Mouse (Mus musculus): ENCODE results near the gene Dclk1. TPM values are rescaled to one million over a fixed set of nuclear protein-coding genes. Genes with fewer than 3 reads are reported as not detected.

Gene Dclk1
- polyA plus RNA-seq, 1 experiment: 7.1 TPM

DNA sequence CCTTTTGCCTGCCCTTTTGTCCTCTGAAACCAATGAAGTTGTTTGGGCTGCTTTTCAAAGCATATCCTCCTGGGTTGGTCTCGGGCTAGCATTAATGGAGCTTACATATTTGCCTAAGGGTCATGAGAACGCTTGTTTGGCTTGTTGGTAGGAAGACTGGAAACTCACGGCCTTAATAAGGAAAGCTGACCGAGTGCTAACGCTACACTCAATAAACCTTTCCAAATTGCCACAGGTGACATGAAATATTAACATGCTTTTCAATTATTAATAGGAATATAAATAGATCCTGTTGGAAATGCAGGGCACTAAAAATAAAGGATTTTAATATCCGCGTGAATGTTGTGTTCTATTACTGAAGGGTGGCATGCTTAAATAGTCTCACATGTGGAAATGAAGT, 257.1 kb downstream of the Dclk1 start:
- no peak for DNase-seq (ENCODE audit: low read depth)

GRCm38 (mm10) chr3:55510198-55510597, 268.0 kb downstream of the Dclk1 start:
- no peak for DNase-seq (ENCODE audit: low read depth)

GRCm38 (mm10) chr3:55511658-55512057, 269.5 kb downstream of the Dclk1 start:
- DNase-seq (ENCODE audit: low read depth): no peak

- no peak for DNase-seq (ENCODE audit: low read depth)
Measured at GRCm38 (mm10) chr3:55515966-55516365, 273.8 kb downstream of the Dclk1 start.

GRCm38 (mm10) chr3:55517454-55518014, 275.4 kb downstream of the Dclk1 start:
- no peak for DNase-seq (ENCODE audit: low read depth)

- DNase-seq (ENCODE audit: low read depth): no peak
Measured at GRCm38 (mm10) chr3:55520240-55521180, 278.3 kb downstream of the Dclk1 start.

GRCm38 (mm10) chr3:55521776-55522175, 279.6 kb downstream of the Dclk1 start:
- no peak for DNase-seq (ENCODE audit: low read depth)

DNA sequence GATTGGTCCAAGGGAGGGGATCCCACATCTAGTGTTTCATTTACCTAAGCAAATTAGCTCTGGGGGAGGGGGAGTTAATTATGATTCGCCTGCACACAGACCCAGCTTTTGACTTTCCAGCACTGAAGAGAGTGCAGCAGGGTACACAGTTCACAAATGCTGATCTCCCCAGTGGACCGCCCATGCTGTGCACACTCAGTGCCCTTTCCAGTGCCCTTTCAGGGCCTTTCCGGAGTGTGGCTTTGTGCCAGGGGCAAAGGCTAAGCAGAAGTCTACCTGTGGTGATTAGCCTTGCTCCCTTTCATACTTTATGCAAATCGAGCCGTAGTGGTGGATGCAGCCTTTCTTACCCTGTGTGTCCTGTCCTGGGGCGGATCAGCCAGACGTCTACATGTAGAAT, 281.1 kb downstream of the Dclk1 start:
- DNase-seq (ENCODE audit: low read depth): no peak

DNA sequence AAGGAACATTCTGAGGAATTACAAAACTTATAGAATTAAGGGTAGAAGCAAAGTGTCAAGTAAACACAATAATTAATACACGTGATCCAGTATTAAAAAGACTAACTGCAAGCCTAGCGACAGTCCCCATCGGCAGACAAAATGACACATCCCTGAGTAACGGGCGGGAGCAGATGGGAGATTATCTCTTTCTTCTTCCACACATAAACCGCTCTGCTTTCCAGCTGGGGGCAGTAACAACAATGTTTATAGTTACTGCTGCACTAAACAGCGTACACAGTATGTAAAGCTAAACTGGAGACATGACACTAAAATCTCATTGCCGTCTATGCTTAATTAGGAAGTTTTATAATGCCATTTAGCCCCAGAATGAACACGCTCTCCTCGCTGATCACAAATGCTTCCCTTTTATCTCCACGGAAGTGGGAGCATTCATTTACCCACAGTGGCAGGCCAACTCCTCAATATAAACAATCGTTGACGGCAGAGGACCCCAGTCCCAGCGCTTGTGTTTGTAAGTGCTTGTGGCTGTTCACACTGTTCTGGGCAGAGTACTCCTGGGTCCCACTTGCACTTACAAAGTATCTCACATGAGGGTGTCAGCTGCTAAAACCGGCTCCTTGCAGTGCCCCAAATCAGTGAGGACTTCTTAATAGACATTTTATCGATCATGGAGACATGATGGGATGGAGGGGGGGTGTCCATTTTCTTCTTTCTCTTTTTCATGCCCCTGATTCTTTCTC, 281.7 kb downstream of the Dclk1 start:
- DNase-seq (ENCODE audit: low read depth): no peak

DNA sequence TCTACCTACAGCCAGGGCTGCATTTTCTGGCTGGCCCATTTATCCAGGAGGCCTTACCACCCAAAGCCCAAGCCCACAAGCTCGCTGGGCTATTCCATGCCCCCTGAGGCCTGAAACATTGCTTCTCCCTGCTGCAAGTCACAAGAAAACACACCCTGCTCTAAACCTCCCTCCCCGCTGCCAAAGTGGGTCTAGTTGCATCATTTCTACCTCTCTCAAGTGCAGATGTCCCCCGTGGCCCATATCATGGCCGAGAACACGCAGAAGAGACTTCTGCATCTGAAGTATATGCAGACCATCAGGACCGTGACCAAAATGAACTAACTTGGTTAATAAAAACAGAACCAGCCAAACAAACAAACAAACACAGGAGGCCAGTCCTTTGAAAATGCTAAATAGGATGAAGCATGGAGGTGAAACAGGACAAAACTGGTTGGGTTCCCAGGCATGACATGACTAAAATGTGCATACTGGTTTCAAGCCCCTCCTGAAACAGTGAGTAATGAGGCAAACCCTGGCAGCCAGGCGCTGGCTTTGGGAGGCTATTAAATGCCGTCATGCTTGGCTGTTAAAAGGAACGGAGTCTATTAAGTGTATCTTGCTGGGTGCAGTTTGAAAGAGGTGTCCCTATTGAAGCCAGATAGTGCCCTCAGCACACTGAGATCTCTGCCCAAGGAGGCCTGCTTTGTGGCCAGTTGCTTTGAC, 282.5 kb downstream of the Dclk1 start:
- DNase-seq (ENCODE audit: low read depth): no peak

DNA sequence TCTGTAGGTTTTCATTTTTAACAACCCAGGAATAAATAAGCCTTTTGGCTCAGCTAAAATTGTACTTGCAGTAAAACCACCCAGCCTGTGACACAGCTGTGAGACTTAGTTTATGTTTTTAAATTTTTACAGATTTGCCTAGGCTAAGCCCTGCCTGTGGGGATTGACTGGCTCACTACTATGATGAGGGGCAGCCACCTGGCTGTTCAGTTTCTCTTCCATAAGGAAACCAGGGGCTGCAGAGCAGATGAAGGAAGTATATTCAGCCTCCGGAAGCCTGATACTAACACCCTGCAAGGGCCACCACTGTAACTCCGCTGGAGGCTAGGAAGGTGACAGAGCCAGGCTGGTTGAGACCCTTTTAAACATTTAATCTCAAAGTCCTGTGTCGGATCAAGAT, 284.3 kb downstream of the Dclk1 start:
- no peak for DNase-seq (ENCODE audit: low read depth)

- no peak for DNase-seq (ENCODE audit: low read depth)
Measured at GRCm38 (mm10) chr3:55527566-55527965, 285.4 kb downstream of the Dclk1 start.

DNA sequence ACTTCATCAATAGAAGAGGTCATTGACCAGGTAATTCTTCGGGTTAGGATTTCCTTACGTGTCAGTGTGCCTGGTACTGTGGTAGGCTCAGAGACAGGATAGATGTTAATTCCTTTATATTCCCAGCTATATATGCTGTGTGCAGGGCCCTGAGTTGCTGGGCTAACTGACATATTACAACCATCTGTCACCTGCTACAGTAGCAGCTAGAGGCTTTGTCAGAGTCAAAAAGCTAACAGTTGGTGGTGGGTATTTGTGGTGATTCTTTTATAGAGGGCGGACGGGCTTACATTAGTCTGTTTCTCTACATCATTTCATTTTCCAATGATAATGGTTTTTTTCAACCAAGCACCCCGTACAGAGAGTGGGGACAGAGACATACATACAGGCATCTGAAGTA, 285.8 kb downstream of the Dclk1 start:
- DNase-seq (ENCODE audit: low read depth): no peak

DNA sequence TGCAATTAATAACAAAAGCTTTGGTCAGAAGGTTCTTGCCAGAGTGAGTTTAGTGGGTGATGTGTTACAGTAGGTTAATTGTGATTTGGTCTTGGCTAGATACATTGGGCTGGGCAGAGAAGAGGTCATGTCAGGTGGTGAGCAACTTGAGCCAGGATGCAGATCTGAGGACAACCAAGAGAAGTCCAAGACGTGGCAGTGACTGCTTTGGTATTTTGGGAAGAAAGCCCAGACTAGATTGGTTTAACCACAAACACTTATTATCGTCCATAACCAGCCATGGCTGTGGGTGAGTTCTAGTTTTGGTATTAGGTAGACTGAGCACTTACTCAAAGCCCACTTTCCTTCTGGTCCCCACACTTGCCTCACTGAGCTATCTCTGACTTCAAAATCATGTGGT, 287.2 kb downstream of the Dclk1 start:
- DNase-seq (ENCODE audit: low read depth): no peak

GRCm38 (mm10) chr3:55531204-55532044, 289.3 kb downstream of the Dclk1 start:
- no peak for DNase-seq (ENCODE audit: low read depth)

- DNase-seq (ENCODE audit: low read depth): no peak
Measured at GRCm38 (mm10) chr3:55532175-55532973, 290.2 kb downstream of the Dclk1 start.

DNA sequence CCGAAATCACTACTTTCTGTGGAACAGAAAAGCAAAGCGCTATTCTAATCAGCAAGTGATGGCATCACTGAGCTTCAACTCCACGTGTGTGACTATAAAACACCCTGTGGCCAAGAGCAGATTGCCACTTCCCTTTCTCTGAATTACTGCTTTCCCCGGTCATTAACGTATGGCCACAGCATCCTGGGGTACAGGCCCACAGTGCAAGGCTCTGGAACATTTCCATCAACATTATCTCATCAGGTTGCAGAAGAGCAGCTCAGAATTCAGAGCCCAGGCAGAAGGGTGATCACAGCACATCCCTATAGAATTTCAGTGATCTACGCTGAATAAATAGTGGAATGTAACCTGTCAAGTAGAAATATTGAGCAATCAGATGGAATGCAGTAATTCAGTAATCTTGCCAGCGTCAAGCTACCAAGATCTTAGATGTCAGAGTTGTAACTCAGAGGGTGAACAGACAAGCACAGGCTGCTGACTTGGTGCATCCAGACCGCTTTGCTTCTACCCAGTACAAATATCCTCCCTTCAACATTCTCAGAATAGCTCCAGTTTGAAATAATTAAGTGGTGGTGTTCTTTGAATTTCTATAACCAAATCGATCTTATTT, 293.5 kb downstream of the Dclk1 start:
- no peak for DNase-seq (ENCODE audit: low read depth)

- DNase-seq (ENCODE audit: low read depth): no peak
Measured at GRCm38 (mm10) chr3:55536901-55537300, 294.7 kb downstream of the Dclk1 start.

GRCm38 (mm10) chr3:55537714-55538113, 295.6 kb downstream of the Dclk1 start:
- DNase-seq (ENCODE audit: low read depth): no peak

DNA sequence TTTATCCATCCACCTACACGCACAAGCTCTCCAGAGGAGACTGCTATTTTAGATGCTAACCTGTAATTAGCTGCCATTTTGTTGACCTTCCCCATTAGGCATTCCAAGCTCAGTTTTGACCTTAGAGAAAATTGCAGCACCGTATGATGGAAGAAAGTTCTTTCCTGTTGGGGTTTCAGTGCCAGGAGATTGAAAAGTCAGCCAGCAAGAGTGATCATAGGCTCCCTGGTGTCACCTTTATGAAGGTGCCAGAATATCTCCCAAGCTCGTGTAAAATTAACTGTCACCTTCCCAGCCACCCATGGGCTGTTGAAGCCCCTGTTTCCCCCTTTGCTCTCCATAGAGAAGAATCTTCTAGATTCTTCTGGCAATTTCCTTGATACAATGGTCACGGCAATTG, 297.2 kb downstream of the Dclk1 start:
- no peak for DNase-seq (ENCODE audit: low read depth)

Data from gonadal fat pad, adult 2 months (tissue).